Mouse (Mus musculus): ENCODE measurements around the gene Gzmm. TPM values are rescaled to one million over a fixed set of nuclear protein-coding genes. Genes with fewer than 3 reads are reported as not detected.

Gzmm gene
- total RNA-seq (2021), result 1 to 10 TPM; 1.8 to 2.0 TPM

GRCm38 (mm10) chr10:79688720-79689119 lies at the start of gene Gzmm:
Gene Gzmm (plus strand): TSS chr10:79689020.
- DNase-seq (ENCODE audit: low spot score in 2 of 2), result no peak
- intact Hi-C loops (cut with DNase I), result no loop called here

- intact Hi-C loops (cut with DNase I), result no loop called here
- DNase-seq (ENCODE audit: low spot score in 2 of 2), result no peak
Measured at GRCm38 (mm10) chr10:79645711-79646110, 43.1 kb upstream of the Gzmm start, which contains the start of gene Odf3l2. Gene Odf3l2 (minus strand): TSS chr10:79645738.

- DNase-seq (ENCODE audit: low spot score in 2 of 2), result peak; percentile 65 to 79
- intact Hi-C loops (cut with DNase I), result loop anchor here (2.0 kb wide), 1 partner anchor 54 kb away; no protein-coding TSS in a partner anchor
Measured at GRCm38 (mm10) chr10:79649070-79649751, 39.6 kb upstream of the Gzmm start.

- no peak for DNase-seq (ENCODE audit: low spot score in 2 of 2)
- intact Hi-C loops (cut with DNase I), result no loop called here
Measured at GRCm38 (mm10) chr10:79652789-79653188, 36.0 kb upstream of the Gzmm start.

- intact Hi-C loops (cut with DNase I), result no loop called here
- no peak for DNase-seq (ENCODE audit: low spot score in 2 of 2)
Measured at GRCm38 (mm10) chr10:79654946-79655395, 33.8 kb upstream of the Gzmm start.

GRCm38 (mm10) chr10:79658829-79659228 lies 30.0 kb upstream of the Gzmm start:
- intact Hi-C loops (cut with DNase I), result no loop called here
- DNase-seq (ENCODE audit: low spot score in 2 of 2), result no peak

- intact Hi-C loops (cut with DNase I), result loop anchor here (10.0 kb wide), 1 partner anchor 905 kb away; the partner anchor contains the start of gene Ccdc105
- DNase-seq (ENCODE audit: low spot score in 2 of 2), result no peak
Measured at GRCm38 (mm10) chr10:79660298-79660697, 28.5 kb upstream of the Gzmm start.

- intact Hi-C loops (cut with DNase I), result loop anchor here (10.0 kb wide), 1 partner anchor 907 kb away; the partner anchor contains the start of gene Ccdc105
- DNase-seq (ENCODE audit: low spot score in 2 of 2), result no peak
Measured at GRCm38 (mm10) chr10:79661861-79662260, 27.0 kb upstream of the Gzmm start.

- peak; percentile 43 to 44 for DNase-seq (ENCODE audit: low spot score in 2 of 2)
- intact Hi-C loops (cut with DNase I), result loop anchor here (10.0 kb wide), 1 partner anchor 909 kb away; the partner anchor contains the start of gene Ccdc105
Measured at GRCm38 (mm10) chr10:79664131-79664665, 24.6 kb upstream of the Gzmm start, which contains the start of gene Madcam1. Gene Madcam1 (plus strand): TSS chr10:79664559.

GRCm38 (mm10) chr10:79665051-79665450 lies 23.8 kb upstream of the Gzmm start:
- intact Hi-C loops (cut with DNase I), result loop anchor here (10.0 kb wide), 1 partner anchor 910 kb away; the partner anchor contains the start of gene Ccdc105
- DNase-seq (ENCODE audit: low spot score in 2 of 2), result no peak

- intact Hi-C loops (cut with DNase I), result loop anchor here (10.0 kb wide), 1 partner anchor 912 kb away; the partner anchor contains the start of gene Ccdc105
- no peak for DNase-seq (ENCODE audit: low spot score in 2 of 2)
Measured at GRCm38 (mm10) chr10:79666493-79666892, 22.3 kb upstream of the Gzmm start.

GRCm38 (mm10) chr10:79668076-79668475 lies 20.7 kb upstream of the Gzmm start:
- intact Hi-C loops (cut with DNase I), result loop anchor here (10.0 kb wide), 1 partner anchor 913 kb away; the partner anchor contains the start of gene Ccdc105
- no peak for DNase-seq (ENCODE audit: low spot score in 2 of 2)

GRCm38 (mm10) chr10:79668771-79669575 lies 19.8 kb upstream of the Gzmm start, which contains the start of gene Tpgs1:
Gene Tpgs1 (plus strand): TSS chr10:79669369.
- intact Hi-C loops (cut with DNase I), result loop anchor here (1.0 to 10.0 kb wide), 3 partner anchors 12 to 914 kb away; partner anchors contain the start of gene Ccdc105
- DNase-seq (ENCODE audit: low spot score in 2 of 2), result peak; percentile 90 to 92

- intact Hi-C loops (cut with DNase I), result loop anchor here (1.0 to 10.0 kb wide), 3 partner anchors 12 to 915 kb away; partner anchors contain the start of gene Ccdc105
Measured at GRCm38 (mm10) chr10:79669576-79670057, 19.2 kb upstream of the Gzmm start.

GRCm38 (mm10) chr10:79670071-79670888 lies 18.5 kb upstream of the Gzmm start:
- intact Hi-C loops (cut with DNase I), result no loop called here
- no peak for DNase-seq (ENCODE audit: low spot score in 2 of 2)

More at GRCm38 (mm10) chr10:79669576-79670057, 19.2 kb upstream of the Gzmm start:
- peak; percentile 85 to 87 for DNase-seq (ENCODE audit: low spot score in 2 of 2)

- intact Hi-C loops (cut with DNase I), result no loop called here
- DNase-seq (ENCODE audit: low spot score in 2 of 2), result no peak
Measured at GRCm38 (mm10) chr10:79671396-79672087, 17.3 kb upstream of the Gzmm start.

GRCm38 (mm10) chr10:79672088-79672455 lies 16.7 kb upstream of the Gzmm start:
- no peak for DNase-seq (ENCODE audit: low spot score in 2 of 2)
- intact Hi-C loops (cut with DNase I), result no loop called here

GRCm38 (mm10) chr10:79673054-79673453 lies 15.8 kb upstream of the Gzmm start:
- intact Hi-C loops (cut with DNase I), result no loop called here
- DNase-seq (ENCODE audit: low spot score in 2 of 2), result no peak
